Mouse (Mus musculus) ES-CJ7 (cell line): ENCODE data around the gene Fis1.

Source experiments
- DNase-seq: peaks from one replicate; pipeline ENCODE4 v3.0.0; 2011; ENCODE audit warnings: low read depth, low spot score

Gene Fis1

DNA sequence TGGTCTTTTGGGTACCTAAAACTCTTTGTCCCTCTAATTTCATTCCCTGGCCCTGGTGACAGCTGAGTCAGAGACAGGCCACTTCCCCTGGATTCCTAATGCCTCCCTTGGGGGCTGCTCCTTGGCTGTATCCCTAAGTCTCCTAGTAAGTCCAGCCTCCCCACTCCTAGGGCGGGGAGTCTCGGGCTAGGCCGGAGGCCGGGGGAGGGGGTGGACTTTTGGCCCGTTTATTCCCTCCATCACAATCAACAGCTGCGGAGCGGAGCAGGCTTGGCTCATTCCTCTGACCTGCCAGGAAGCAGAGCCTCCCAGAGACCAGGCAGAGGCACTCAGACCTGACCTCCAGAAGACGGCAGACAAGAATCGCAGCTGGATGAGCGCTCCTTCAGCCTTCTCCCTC lies 14.5 kb downstream of the Fis1 start:
- no peak for DNase-seq

DNA sequence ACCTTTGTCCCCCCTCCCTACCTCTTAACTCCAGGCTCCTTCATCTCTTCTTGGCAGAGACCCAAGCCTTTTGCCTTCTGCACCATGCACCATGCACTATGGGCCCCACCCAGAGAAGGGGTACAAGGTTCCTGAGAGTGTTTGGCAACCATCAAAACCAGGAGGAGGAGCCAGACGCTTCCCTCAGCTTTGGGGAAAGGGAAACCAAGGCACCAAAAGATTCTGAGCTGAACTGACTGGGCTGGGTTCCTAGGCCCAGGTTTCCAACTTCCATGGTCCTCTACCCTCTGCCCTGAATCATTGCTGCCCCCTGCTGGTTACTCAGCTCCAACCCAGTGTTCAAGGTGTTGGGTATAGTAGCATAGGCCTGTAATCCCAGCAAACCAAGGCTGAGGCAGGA lies 17.6 kb downstream of the Fis1 start:
- peak; percentile 81 for DNase-seq

DNA sequence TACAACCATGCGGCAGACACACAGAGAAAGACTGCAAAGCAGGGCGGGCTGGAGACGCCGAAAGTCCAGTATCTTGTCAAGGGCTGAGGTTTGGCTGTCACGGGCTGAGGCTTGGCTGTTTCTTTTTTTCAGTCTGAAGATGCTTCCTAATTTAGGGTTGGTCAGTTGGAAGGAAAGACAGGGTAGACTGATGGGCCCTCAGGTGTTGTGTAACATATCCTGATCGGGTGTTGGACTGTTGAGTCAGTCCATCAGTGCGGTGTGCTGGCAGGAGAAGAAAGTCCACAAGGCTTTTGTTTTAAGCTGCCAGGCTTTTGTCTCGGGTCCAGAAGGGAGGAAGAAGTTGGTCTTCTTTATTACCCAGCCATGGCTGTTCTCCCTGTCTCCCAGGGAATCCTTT lies 20.6 kb downstream of the Fis1 start:
- DNase-seq: no peak

DNA sequence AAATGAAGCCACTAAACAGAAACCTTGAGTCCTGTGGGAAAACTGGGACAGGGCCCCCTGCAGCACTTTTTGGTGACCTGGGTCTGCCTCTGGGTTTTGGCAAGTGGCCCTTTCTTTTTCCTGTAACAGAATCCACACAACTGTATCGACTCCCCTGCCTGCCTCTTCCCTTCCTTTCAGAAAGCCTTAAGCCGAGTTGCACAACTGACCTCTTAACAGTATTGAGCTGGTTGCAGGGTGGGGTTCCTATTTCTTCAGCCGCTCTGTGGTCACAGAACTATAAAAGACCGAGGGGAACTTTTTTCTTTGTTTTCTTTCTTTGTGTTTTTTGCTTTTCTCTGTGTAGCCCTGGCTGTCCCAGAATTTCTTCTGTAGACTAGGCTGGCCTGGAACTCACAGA lies 24.7 kb downstream of the Fis1 start:
- no peak for DNase-seq

DNA sequence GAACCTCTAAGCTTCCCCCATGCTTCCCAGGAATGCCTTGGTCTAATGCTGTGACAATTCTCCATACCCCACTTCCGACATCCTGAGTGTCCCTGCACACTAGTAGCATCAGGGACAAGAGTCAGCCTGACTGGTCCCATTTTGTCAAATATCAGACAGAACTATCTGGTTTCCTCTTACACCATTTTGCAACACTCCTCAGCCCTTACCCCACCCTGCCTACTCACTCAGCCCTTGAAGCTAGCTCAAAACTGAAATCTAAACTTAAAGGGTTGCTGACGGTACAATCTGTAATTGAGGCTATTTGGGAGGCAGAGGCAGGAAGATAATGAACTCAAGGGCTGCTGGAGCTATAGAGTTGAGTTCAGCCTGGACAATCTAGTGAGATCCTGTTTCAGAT lies 26.7 kb downstream of the Fis1 start:
- no peak for DNase-seq

DNA sequence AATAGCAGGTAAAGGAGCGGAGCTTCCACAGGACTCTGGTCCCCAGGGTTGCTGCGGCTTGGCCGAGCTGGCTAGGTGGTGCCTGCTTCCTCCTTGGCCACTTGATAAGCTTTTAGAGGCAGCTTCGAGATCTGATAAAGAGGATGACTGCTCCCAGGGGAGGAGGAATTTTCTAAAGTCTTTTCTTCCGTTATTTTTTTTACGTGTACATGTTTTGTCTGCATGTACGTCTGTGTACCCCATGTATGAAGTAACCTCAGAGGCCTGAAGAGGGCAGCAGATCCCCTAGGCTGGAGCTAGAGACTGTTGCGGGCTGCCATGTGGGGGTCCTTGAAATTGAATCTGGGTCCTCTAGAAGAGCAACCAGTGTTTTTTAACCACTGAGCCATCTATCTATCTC lies 27.9 kb downstream of the Fis1 start:
- peak; percentile 47 for DNase-seq

DNA sequence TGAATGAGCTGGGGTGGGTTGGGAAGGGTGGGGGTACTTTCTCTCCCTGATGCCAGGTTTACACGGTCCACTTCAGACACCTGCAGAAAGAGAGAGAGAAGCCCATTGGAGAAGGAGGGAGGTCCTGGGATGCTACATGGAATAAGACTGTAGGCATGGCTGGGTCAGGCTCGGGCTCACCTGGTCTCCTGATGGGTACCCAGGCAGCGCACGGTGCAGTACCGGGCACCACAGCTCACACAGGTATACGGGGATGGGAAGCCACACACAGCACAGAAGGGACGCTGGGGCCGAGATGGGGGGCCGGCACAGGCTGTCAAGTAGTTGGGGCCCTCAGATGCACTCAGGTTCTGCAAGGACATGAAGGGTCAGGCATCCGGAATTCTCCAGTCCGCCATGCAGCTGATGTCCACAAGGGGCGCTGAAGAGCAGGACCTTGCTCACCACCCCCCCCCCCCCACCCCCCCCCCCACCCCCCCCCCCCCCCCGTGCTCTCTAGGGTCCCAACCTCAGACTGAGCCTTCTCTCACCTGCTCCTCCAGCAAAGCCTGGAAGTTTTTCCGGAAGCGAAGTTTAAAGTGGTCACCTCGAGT lies 29.4 kb downstream of the Fis1 start:
- peak; percentile 41 for DNase-seq

DNA sequence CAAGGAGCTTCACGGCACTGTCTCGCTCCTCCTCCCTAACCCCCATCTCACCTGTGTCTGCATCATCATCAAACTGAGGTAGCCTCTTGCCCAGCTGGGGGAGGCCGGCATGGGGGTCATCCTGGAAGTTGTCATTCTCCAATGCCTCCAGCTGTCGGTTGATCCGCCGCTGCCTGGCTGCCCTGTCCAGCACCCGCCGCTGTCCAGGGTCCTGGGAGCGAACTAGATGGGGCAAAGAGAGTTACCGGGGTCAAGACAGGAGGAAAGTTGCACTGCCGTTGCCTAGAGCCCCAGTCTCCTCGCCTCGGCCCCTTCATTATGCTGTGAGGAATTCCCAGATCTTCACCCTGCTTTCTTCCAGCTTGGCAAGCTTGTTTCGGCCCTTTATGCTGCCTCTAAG lies 31.8 kb downstream of the Fis1 start:
- no peak for DNase-seq

DNA sequence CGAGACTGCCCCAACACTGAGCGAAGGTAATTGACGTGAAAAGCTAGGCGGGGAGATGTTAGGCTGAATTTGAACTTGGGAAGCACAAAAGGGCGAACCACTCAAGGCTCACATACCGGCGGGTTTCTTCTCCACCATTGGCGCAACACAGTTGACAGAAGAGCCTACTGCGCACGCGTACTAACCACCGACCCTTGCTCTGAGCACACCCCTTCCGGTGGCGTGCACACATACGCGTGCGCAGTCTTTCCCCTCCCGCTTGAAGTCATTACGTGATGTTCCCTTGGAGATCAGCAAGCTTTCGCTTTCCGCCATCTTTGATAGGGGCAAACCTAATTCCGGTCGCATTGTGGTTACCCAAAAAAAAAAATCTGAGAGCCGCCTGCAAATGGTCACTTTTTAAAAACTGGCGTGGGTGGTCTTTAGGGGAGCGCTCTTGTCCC lies 33.6 kb downstream of the Fis1 start, which contains the start of gene Plod3:
Plod3 (plus strand) TSS at position 325 of the 443 bp plus-strand sequence.
- DNase-seq: peak; percentile 100

DNA sequence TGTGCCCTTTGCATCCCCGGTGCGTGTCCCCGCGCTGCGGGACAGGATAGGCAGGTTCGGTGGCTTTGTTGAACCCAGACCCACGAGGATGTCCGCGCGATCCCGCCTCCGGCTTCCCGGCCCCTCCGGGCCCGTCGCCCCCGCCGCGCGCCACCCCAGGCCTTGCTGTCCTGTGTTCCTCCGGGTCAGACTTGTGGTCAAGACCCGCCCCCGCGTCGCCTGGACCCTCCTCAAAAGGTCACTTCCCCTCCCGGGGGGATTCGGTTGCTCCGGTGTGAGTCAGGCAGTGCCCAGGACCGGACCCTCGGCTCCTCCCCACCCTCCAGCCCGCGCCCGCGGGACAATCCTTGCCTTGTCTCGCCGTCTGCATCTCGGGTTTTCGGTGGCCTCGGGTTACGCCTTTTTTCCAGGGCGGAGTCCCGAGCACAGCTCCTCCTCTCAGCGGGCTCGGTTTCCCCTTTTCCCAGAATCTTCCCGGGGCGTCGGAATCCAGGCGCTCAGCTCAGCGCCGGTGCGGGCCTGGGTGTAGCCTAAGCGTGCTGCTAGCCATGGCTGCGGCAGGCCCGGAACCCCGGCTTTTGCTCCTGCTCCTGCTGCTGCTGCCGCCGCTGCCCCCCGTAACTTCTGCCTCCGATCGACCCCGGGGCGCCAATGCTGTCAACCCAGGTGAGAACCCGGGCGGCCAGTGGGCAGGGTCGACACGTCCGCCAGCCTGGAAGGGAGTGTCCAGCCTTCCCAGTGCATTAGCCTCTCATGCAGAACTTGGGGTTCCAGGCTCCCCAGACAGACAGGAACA lies 34.3 kb downstream of the Fis1 start:
- DNase-seq: peak; percentile 64

DNA sequence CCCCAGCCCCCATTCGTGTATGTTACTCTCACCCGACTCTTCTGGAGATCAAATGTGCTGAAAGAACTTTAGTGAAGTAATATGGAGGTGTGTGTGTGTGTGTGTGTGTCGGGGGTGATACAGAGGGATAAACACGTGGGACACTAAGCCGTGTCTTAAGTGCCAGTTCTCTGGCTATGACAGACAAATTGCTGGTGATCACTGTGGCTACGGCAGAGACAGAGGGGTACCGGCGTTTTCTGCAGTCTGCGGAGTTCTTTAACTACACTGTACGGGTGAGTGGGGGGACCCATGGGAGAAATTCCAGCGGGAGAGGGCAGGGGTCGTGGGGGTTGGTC lies 34.8 kb downstream of the Fis1 start, which contains the start of gene Znhit1:
Znhit1 (minus strand) TSS at position 88 of the 338 bp plus-strand sequence.
- DNase-seq: no peak

DNA sequence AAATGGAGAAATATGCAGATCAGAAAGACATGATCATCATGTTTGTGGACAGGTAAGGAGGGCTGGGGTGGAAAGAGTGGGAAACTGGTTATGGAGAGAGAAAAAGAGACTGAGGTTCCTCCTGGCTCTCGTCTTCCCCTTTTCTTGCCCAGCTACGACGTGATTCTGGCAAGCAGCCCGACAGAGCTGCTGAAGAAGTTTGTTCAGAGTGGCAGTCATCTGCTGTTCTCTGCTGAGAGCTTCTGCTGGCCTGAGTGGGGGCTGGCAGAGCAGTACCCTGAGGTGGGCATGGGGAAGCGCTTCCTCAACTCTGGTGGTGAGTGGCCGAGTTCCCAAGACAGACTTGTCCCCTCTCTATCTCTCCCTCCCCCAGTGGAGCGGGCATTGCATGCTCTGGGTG lies 35.3 kb downstream of the Fis1 start:
- no peak for DNase-seq

DNA sequence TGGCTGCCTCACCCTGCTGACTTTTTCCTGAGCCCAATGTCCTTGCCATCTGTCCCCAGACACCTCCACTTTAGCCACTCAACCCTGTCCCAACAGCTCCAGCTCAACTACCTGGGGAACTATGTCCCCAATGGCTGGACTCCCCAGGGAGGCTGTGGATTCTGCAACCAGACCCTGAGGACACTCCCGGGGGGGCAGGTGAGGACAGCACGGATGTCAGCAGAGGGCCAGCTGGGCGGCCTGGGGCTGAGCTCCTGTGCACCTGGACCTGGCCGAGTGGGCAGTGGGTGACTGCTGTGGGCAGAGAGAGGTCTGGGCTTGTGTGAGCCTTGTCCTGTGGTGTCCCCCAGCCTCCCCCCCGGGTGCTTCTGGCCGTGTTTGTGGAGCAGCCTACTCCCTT lies 36.7 kb downstream of the Fis1 start:
- no peak for DNase-seq

DNA sequence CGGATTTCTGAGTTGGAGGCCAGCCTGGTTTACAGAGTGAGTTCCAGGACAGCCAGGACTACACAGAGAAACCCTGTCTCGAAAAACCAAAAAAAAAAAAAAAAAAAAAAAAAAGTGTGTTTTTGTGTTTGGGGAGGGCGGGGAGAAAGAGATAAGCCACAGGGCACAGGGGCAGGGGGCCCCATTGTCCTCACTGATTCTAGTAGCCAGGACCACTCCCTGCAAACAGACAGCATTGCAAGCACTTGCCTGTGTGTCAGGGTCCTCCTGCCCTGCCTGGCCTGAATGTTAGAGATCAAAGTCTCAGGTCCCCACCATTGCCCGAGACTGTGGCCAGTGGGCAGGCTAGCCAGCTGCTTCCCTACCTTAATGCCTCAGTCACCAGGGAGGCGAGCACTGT lies 46.4 kb downstream of the Fis1 start:
- DNase-seq: no peak

DNA sequence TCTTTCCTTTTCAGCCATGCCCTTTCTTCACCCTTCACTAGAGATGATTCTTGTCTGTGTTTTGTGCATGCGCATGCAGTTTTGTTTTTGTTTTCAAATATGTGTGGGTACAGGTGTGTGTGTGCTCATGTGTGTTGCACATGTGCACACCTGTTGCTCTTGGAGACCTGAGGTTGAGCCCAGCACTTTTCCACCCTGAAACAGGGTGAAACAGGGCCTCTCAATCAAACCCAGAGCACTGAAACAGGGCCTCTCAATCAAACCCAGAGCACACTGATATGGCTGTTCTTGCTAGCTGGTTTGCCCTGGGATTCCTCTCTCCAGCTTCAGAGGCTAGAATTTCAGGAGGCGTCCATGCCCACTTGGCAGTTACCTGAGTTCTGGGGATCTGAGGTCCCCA lies 47.5 kb downstream of the Fis1 start:
- peak; percentile 72 for DNase-seq

DNA sequence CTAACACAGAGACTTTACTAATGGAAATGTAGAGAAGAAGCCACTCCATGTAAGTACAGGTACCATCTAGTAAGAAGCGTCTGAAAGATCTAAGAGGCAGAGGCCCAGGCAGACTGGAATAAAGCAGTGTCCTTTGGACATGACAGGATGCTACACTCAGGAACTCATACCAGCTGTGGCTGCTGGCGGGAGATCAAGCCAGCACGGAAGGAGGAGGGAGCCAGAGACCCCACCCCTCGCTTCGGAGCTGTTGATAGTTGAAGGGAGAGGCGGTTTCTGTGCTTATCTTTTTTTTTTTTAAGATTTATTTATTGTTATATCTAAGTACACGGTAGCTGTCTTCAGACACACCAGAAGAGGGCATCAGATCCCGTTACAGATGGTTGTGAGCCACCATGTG lies 54.2 kb downstream of the Fis1 start:
- DNase-seq: no peak

DNA sequence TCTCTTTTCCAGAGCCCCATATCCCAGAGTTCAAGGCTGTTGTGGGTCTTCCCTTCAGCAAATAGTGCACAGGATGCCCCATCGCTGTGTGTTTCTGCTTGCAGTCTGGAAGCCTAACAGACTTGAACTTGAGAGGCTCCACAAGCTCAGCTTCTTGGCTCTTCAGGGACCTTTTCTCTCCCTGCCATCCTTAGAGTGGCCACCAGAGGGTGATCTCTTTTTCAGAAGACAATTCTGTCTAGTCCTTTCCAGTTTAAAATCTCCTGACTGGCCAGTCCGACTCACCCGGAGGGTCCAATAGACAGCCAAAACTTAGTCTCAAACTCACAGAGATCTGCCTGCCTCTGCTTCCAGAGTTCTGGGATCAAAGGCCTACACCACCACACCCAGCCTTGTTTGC lies 56.9 kb downstream of the Fis1 start:
- peak; percentile 80 for DNase-seq

DNA sequence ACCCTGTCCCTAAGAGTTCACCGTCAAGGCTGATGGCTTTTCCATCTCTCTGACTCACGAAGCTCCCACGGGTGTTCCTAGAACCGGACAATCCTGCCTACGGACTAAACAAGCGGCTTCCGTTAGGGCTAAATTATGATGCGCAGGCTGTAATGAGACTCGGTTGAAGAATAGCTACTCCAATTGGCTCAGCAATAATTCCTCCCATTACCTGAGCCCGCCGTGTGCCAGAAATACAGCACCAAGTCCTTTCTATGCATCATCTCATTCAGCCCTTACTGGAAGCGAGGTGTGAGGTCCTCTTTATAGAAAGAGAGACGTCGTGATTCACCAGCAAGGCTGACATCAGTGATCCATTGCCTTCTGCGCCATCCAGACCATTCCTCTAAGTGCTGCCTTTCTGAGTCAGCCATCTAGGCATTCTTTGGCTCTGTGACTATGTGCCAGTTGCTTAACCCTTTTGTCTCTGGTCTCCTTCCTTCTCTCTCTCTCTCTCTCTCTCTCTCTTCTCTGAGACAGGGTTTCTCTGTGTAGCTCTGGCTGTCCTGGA lies 59.4 kb downstream of the Fis1 start:
- no peak for DNase-seq
